Mouse (Mus musculus) bone marrow, adult 2 months (tissue): ENCODE measurements at regions not wholly inside any gene's neighbourhood (a gene's known extent, or its start where the extent isn't known, plus 50 kb on each side); places are given as distances from the start of the nearest gene placed in this dataset.
"Not testable (repeated sequence)": the region's sequence is repeated elsewhere in the genome, so short reads cannot be mapped to it uniquely, and the experiment has no call there.

Experiments used
- H3K27ac ChIP-seq: fragments of 200-500 bp; 2 replicates; pipeline ENCODE4 v1.5.1; 2012; ENCODE audit warnings: low read depth, mild to moderate bottlenecking, control low read depth, inconsistent platforms, low read length; ENCODE audit not compliant: control insufficient read depth, poor library complexity, insufficient read depth
- H3K4me1 ChIP-seq: fragments of 200-500 bp; 2 replicates; pipeline ENCODE4 v1.6.1; 2011; ENCODE audit warnings: low read length; ENCODE audit not compliant: control insufficient read depth, insufficient read depth
- H3K4me3 ChIP-seq: fragments of 200-500 bp; replicated peaks from 2 replicates; pipeline ENCODE3; 2011; ENCODE audit warnings: mild to moderate bottlenecking, low read depth, low read length, control low read depth; ENCODE audit not compliant: control insufficient read depth
- CTCF ChIP-seq: fragments of 200-500 bp; IDR thresholded peaks from 2 replicates; pipeline ENCODE4 v1.5.1; 2011; ENCODE audit warnings: low read length, control low read depth; ENCODE audit not compliant: control insufficient read depth, insufficient read depth
- POLR2A ChIP-seq: fragments of 200-500 bp; IDR thresholded peaks from 2 replicates; pipeline ENCODE4 v1.6.1; 2011; ENCODE audit warnings: low read depth, mild to moderate bottlenecking, control low read depth, low read length, borderline replicate concordance; ENCODE audit not compliant: control insufficient read depth
- WGBS: fragments of 180-500 bp; shearing (Covaris S2); methylation state at CpG from one replicate; pipeline ENCODE4 v1.1.7; 2018; 5-methylcytosine and 5-hydroxymethylcytosine counted together

DNA sequence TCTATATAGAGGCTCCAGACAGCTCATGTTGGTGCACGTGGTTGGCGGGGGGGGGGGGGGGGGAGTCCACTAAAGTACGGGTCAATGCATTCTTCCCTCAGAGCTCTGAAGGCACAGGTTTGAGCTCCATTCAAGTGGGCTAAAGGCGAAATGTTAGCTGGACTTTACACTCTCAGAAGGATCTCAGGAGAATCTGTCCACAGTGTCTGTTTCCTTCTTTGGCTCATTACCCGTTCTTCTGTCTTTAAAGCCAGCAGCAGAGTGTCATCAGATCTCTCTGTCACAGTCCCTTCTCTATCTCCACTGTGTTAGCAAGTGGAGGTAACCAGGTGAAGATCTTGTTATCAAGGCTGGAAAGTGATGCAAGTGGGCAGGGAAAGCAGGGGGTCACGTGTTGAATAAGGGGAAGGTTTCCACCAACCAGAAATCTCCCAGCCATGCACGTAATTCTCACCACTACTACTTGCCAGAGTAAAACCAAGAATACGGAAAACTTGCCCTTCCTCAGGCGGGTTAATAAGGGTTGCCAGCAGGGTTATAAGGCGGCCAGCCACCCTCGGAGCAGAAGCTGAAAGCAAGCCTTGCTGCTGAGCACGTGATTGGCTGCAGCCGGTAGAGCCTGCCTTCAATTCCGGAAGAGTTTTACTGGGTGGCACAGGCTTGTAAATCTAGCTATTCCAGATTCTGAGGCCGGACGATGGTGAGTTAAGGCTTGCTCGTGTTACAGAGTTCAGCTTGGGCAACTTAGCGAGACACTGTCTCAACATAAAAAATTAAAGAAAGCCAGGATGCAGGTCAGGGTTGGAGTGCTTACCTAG lies 70.2 kb upstream of the Acpp start:
- Histone ChIP-seq H3K27ac (no peak overlapping the region), H3K4me3 (no peak overlapping the region)

GRCm38 (mm10) chr9:104407011-104407410 lies 69.5 kb upstream of the Acpp start:
- Histone ChIP-seq H3K4me3 (no peak overlapping the region), H3K27ac (no peak overlapping the region), H3K4me1 (no peaks in the 10 kb centered on the region; the same call in 1 of the 2 replicates)
- WGBS, result 80% methylated on average over 2 of the region's 2 CpGs
- TF ChIP-seq POLR2A (no peak), CTCF (no peak)

More for the DNA sequence above, 70.2 kb upstream of the Acpp start:
- 17% methylated on average over 18 of the region's 18 CpGs for WGBS
- H3K4me1 ChIP-seq, result no peaks in the 10 kb centered on the region; the same call in 1 of the 2 replicates
- TF ChIP-seq CTCF (no peak), POLR2A (no peak)

DNA sequence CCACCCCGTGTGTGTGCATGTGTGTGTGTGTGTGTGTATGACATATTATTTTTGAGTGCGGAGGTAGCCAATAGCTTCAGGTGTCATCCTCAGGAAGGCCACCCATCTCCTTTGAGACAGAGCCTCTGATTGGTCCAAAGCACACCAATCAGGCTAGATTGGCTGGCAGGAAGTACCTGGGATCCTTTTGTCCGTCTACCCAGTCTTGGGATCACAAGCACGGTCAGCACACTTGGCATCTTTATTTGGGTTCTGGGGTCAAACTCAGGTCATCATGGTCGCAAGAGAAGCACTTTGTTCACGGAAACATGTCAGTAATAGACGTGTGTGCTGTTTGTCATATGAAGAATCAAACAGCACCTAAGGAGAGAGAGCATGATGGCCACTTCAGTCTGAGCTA lies 68.9 kb upstream of the Acpp start:
- Histone ChIP-seq H3K4me1 (no peaks in the 10 kb centered on the region; the same call in 1 of the 2 replicates), H3K4me3 (no peak overlapping the region), H3K27ac (no peak overlapping the region)
- WGBS, result 76% methylated on average over 7 of the region's 7 CpGs
- TF ChIP-seq POLR2A, result no peak
- no peak for TF ChIP-seq CTCF

DNA sequence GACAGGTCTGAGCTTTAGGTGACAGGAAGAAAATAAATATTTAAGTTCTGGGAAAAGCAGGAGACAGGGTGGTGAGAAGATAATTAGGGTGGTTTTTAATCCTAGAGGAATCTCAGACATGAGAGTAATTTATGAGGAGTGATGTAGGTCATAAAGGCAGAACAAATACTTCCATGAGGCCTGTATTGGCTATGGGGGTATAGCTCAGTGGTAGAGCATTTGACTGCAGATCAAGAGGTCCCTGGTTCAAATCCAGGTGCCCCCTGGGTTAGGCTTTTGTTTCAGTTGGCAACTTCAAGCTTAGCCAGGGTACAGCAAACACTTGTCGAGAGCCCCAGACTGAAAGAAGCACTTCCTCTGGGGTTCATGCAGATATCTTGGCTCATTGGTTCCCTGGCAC lies 66.3 kb upstream of the Acpp start:
- Histone ChIP-seq H3K4me3 (no peak overlapping the region), H3K27ac (no peak overlapping the region), H3K4me1 (no peaks in the 10 kb centered on the region)
- WGBS, result 59% methylated on average over 1 of the region's 1 CpGs
- TF ChIP-seq CTCF, result no peak
- no peak for TF ChIP-seq POLR2A

GRCm38 (mm10) chr9:104401673-104402072 lies 64.1 kb upstream of the Acpp start:
- no peak for TF ChIP-seq CTCF
- TF ChIP-seq POLR2A, result no peak
- no peak overlapping the region for H3K27ac ChIP-seq
- 74% methylated on average over 4 of the region's 4 CpGs for WGBS

DNA sequence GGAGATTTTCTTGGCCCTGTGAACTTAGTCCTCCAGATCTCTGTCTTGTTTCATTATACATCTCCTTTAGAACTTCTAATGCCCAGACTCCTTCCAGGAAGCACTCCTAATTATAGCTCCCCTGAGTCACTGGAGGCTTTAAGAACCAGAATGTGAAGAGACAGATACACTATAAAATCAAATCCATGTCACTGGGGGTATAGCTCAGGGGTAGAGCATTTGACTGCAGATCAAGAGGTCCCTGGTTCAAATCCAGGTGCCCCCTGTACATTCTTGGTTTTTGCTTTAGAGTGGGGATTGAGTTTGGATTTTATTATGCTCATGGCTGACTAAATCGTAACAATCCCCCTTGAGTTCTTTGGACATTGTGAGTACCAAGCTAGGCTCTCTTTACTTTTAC lies 62.4 kb upstream of the Acpp start:
- Histone ChIP-seq H3K4me3 (no peak overlapping the region), H3K27ac (no peak overlapping the region), H3K4me1 (no peaks in the 10 kb centered on the region)
- 75% methylated on average over 1 of the region's 1 CpGs for WGBS
- no peak for TF ChIP-seq POLR2A
- TF ChIP-seq CTCF, result no peak

More at GRCm38 (mm10) chr9:104401673-104402072, 64.1 kb upstream of the Acpp start:
- no peak overlapping the region for H3K4me3 ChIP-seq
- no peaks in the 10 kb centered on the region for H3K4me1 ChIP-seq

DNA sequence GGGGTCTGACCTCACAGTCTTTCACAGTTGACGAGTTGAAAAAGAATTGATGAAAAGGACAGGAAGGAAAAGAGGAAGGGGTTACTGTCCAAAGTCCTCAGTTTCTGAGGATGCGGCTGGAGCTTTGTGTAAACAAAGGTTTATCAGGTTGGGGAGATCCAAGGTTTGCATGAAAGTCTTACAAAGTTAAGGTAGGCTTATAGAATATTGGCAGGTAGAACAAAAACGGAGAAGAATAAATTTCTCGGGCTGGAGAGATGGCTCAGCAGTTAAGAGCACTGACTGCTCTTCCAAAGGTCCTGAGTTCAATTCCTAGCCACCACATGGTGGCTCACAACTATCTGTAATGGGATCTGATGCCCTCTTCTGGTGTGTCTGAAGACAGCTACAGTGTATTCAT lies 60.9 kb upstream of the Acpp start:
- H3K4me1 ChIP-seq, H3K27ac ChIP-seq, H3K4me3 ChIP-seq: not testable (repeated sequence)
- WGBS, result 58% methylated on average over 4 of the region's 4 CpGs

- Histone ChIP-seq H3K27ac (no peak overlapping the region), H3K4me3 (no peak overlapping the region), H3K4me1 (no peaks in the 10 kb centered on the region)
- 80% methylated on average over 7 of the region's 7 CpGs for WGBS
- TF ChIP-seq CTCF (no peak), POLR2A (no peak)
These were observed 50.3 kb upstream of the Acpp start for GRCm38 (mm10) chr9:104387805-104388204.
